Mouse (Mus musculus) cerebellum, adult 9-11 months (tissue): Measurements from ENCODE around the gene Gm11077.
A peak's percentile ranks its signal among the peaks of the same experiment; 100 is the strongest.

Experiments used
- DNase-seq: peaks from one replicate; pipeline ENCODE4 v3.0.0; 2022

Gene Gm11077

GRCm38 (mm10) chr6:140729272-140729671 is at the start of gene Gm11077:
TSS of gene Gm11077 (plus strand) at chr6:140729284.
- no peak for DNase-seq

GRCm38 (mm10) chr6:140680713-140681112 is 48.4 kb upstream of the Gm11077 start:
- no peak for DNase-seq

GRCm38 (mm10) chr6:140682829-140683228 is 46.3 kb upstream of the Gm11077 start:
- no peak for DNase-seq

GRCm38 (mm10) chr6:140684403-140684802 is 44.7 kb upstream of the Gm11077 start:
- DNase-seq = no peak

- DNase-seq = peak; percentile 65
Measured at GRCm38 (mm10) chr6:140689617-140690404, 39.3 kb upstream of the Gm11077 start.

- DNase-seq = no peak
Measured at GRCm38 (mm10) chr6:140692160-140692559, 36.9 kb upstream of the Gm11077 start.

- DNase-seq = no peak
Measured at GRCm38 (mm10) chr6:140696192-140696879, 32.7 kb upstream of the Gm11077 start.

- no peak for DNase-seq
Measured at GRCm38 (mm10) chr6:140697994-140698393, 31.1 kb upstream of the Gm11077 start.

GRCm38 (mm10) chr6:140698596-140698995 is 30.5 kb upstream of the Gm11077 start:
- DNase-seq = no peak

- no peak for DNase-seq
Measured at GRCm38 (mm10) chr6:140701259-140701658, 27.8 kb upstream of the Gm11077 start.

GRCm38 (mm10) chr6:140705132-140705531 is 24.0 kb upstream of the Gm11077 start:
- no peak for DNase-seq

- DNase-seq = no peak
Measured at GRCm38 (mm10) chr6:140706056-140706455, 23.0 kb upstream of the Gm11077 start.

- DNase-seq = no peak
Measured at GRCm38 (mm10) chr6:140708059-140708458, 21.0 kb upstream of the Gm11077 start.

GRCm38 (mm10) chr6:140709415-140710107 is 19.5 kb upstream of the Gm11077 start:
- DNase-seq = no peak

- peak; percentile 69 for DNase-seq
Measured at GRCm38 (mm10) chr6:140712754-140713153, 16.3 kb upstream of the Gm11077 start.

GRCm38 (mm10) chr6:140714905-140715365 is 14.1 kb upstream of the Gm11077 start:
- peak; percentile 74 for DNase-seq

- DNase-seq = no peak
Measured at GRCm38 (mm10) chr6:140722058-140722457, 7.0 kb upstream of the Gm11077 start.

GRCm38 (mm10) chr6:140730669-140731401 is 1.8 kb downstream of the Gm11077 start:
- no peak for DNase-seq

GRCm38 (mm10) chr6:140731402-140731730 is 2.3 kb downstream of the Gm11077 start:
- peak; percentile 59 for DNase-seq

GRCm38 (mm10) chr6:140732971-140733640 is 4.0 kb downstream of the Gm11077 start:
- no peak for DNase-seq

GRCm38 (mm10) chr6:140733641-140733986 is 4.5 kb downstream of the Gm11077 start:
- DNase-seq = no peak

GRCm38 (mm10) chr6:140745586-140745985 is 16.5 kb downstream of the Gm11077 start:
- DNase-seq = no peak
